Mouse (Mus musculus): ENCODE results near the gene Ankrd33. TPM values are rescaled to one million over a fixed set of nuclear protein-coding genes. Genes with fewer than 3 reads are reported as not detected.
"Not testable (repeated sequence)": the region's sequence is repeated elsewhere in the genome, so short reads cannot be mapped to it uniquely, and the experiment has no call there.

Ankrd33 gene
- polyA plus RNA-seq, 1 experiment = not detected

- H3K4me3 ChIP-seq (replicated peaks; ENCODE audit: control insufficient read depth, low read depth, low read length) = no peak overlapping the region
- TF ChIP-seq CTCF (IDR thresholded peaks at IDR 0.05; ENCODE audit: control insufficient read depth, insufficient read depth, low read length) = no peak
- no peak for TF ChIP-seq POLR2A (IDR thresholded peaks at IDR 0.05; ENCODE audit: borderline replicate concordance, control insufficient read depth, low read depth, low read length)
- no peaks in the 10 kb centered on the region for H3K4me1 ChIP-seq (ENCODE audit: control insufficient read depth, insufficient read depth, low read length)
- no peak overlapping the region for H3K27ac ChIP-seq (ENCODE audit: control insufficient read depth, insufficient read depth, low read depth, low read length, poor library complexity)
- WGBS = 72% methylated on average over 9 of the region's 9 CpGs
Measured at GRCm38 (mm10) chr15:101103605-101104304, 11.8 kb upstream of the Ankrd33 start.

GRCm38 (mm10) chr15:101105496-101105994, 10.0 kb upstream of the Ankrd33 start:
- Histone ChIP-seq H3K27ac (ENCODE audit: control insufficient read depth, insufficient read depth, low read depth, low read length, poor library complexity) (no peak overlapping the region), H3K4me3 (replicated peaks; ENCODE audit: control insufficient read depth, low read depth, low read length) (peak overlapping the region; percentile 4), H3K4me1 (ENCODE audit: control insufficient read depth, insufficient read depth, low read length) (no peaks in the 10 kb centered on the region)
- 17% methylated on average over 12 of the region's 12 CpGs for WGBS
- TF ChIP-seq CTCF (IDR thresholded peaks at IDR 0.05; ENCODE audit: control insufficient read depth, insufficient read depth, low read length) = peak; percentile 93
- TF ChIP-seq POLR2A (IDR thresholded peaks at IDR 0.05; ENCODE audit: borderline replicate concordance, control insufficient read depth, low read depth, low read length) = no peak

- Histone ChIP-seq H3K4me3 (replicated peaks; ENCODE audit: control insufficient read depth, low read depth, low read length) (no peak overlapping the region), H3K27ac (ENCODE audit: control insufficient read depth, insufficient read depth, low read depth, low read length, poor library complexity) (no peak overlapping the region), H3K4me1 (ENCODE audit: control insufficient read depth, insufficient read depth, low read length) (no peaks in the 10 kb centered on the region)
- WGBS = 86% methylated on average over 10 of the region's 10 CpGs
- TF ChIP-seq POLR2A (IDR thresholded peaks at IDR 0.05; ENCODE audit: borderline replicate concordance, control insufficient read depth, low read depth, low read length) (no peak), CTCF (IDR thresholded peaks at IDR 0.05; ENCODE audit: control insufficient read depth, insufficient read depth, low read length) (no peak)
Measured at GRCm38 (mm10) chr15:101106011-101106410, 9.5 kb upstream of the Ankrd33 start.

GRCm38 (mm10) chr15:101107906-101108671, 7.5 kb upstream of the Ankrd33 start:
- peaks cover 1% of the 10 kb centered on the region; the same call in 1 of the 2 replicates for H3K4me1 ChIP-seq (ENCODE audit: control insufficient read depth, insufficient read depth, low read length)
- WGBS = 86% methylated on average over 5 of the region's 5 CpGs
- TF ChIP-seq POLR2A (IDR thresholded peaks at IDR 0.05; ENCODE audit: borderline replicate concordance, control insufficient read depth, low read depth, low read length) (no peak), CTCF (IDR thresholded peaks at IDR 0.05; ENCODE audit: control insufficient read depth, insufficient read depth, low read length) (no peak)
- H3K4me3 ChIP-seq (replicated peaks; ENCODE audit: control insufficient read depth, low read depth, low read length) = no peak overlapping the region
- H3K27ac ChIP-seq (ENCODE audit: control insufficient read depth, insufficient read depth, low read depth, low read length, poor library complexity) = no peak overlapping the region

GRCm38 (mm10) chr15:101113176-101113575, 2.4 kb upstream of the Ankrd33 start:
- Histone ChIP-seq H3K4me1 (ENCODE audit: control insufficient read depth, insufficient read depth, low read length) (peaks cover 1% of the 10 kb centered on the region; the same call in 1 of the 2 replicates), H3K4me3 (replicated peaks; ENCODE audit: control insufficient read depth, low read depth, low read length) (no peak overlapping the region), H3K27ac (ENCODE audit: control insufficient read depth, insufficient read depth, low read depth, low read length, poor library complexity) (peak overlapping the region; percentile 23; the same call in 1 of the 2 replicates)
- WGBS = 2% methylated on average over 8 of the region's 8 CpGs
- no peak for TF ChIP-seq POLR2A (IDR thresholded peaks at IDR 0.05; ENCODE audit: borderline replicate concordance, control insufficient read depth, low read depth, low read length)
- no peak for TF ChIP-seq CTCF (IDR thresholded peaks at IDR 0.05; ENCODE audit: control insufficient read depth, insufficient read depth, low read length)

- not testable (repeated sequence) for H3K4me3 ChIP-seq (replicated peaks; ENCODE audit: control insufficient read depth, low read depth, low read length); H3K4me1 ChIP-seq (ENCODE audit: control insufficient read depth, insufficient read depth, low read length); H3K27ac ChIP-seq (ENCODE audit: control insufficient read depth, insufficient read depth, low read depth, low read length, poor library complexity)
- 55% methylated on average over 2 of the region's 2 CpGs for WGBS
Measured at GRCm38 (mm10) chr15:101113778-101114177, 1.8 kb upstream of the Ankrd33 start.

- Histone ChIP-seq H3K4me1 (ENCODE audit: control insufficient read depth, insufficient read depth, low read length) (no peaks in the 10 kb centered on the region; the same call in 1 of the 2 replicates), H3K27ac (ENCODE audit: control insufficient read depth, insufficient read depth, low read depth, low read length, poor library complexity) (no peak overlapping the region), H3K4me3 (replicated peaks; ENCODE audit: control insufficient read depth, low read depth, low read length) (no peak overlapping the region)
- WGBS = 69% methylated on average over 14 of the region's 14 CpGs
- TF ChIP-seq CTCF (IDR thresholded peaks at IDR 0.05; ENCODE audit: control insufficient read depth, insufficient read depth, low read length) = no peak
- no peak for TF ChIP-seq POLR2A (IDR thresholded peaks at IDR 0.05; ENCODE audit: borderline replicate concordance, control insufficient read depth, low read depth, low read length)
Measured at GRCm38 (mm10) chr15:101118399-101119125, 3.0 kb downstream of the Ankrd33 start.
